8 mouse cellular contexts compared by ENCODE assay signal in genomic region chrX:94635961-94636563, GRCm38 (mm10). TPM values are rescaled to one million over a fixed set of nuclear protein-coding genes. Genes with fewer than 3 reads are reported as not detected.
DNase-seq lines count a peak whose midpoint lies in the region; ATAC-seq and TF ChIP-seq lines count a peak whose summit lies in the region.

Gene Gspt2 (plus strand): TSS chrX:94636069.

- DNase-seq in ES-CJ7 (ENCODE audit: low read depth, low spot score): peak; percentile 85
- DNase-seq in brain, embryonic 18.5 days (ENCODE audit: low read depth, low spot score): peak; percentile 42
- peak; percentile 74 for DNase-seq in forebrain, embryonic 11.5 days (ENCODE audit: low spot score)
- peak; percentile 15 for DNase-seq in heart, postnatal 0 days (ENCODE audit: low spot score)
- DNase-seq in kidney, postnatal 36 days: peak; percentile 11 to 44
- DNase-seq in yolk sac, embryonic 10.5 days (ENCODE audit: low spot score): peak; percentile 38

- peak within 1 kb of the TSS; percentile 67 for H3K9ac ChIP-seq in forebrain, embryonic 11.5 days (ENCODE audit: low read length)
- H3K9ac ChIP-seq in heart, postnatal 0 days (replicated peaks; ENCODE audit: low read depth, low read length): peak within 1 kb of the TSS; percentile 49
- H3K9ac ChIP-seq in liver, embryonic 16.5 days (ENCODE audit: low read depth, low read length): peak within 1 kb of the TSS; percentile 12; the same call in 1 of the 2 replicates
- peak within 1 kb of the TSS; percentile 80 for H3K9ac ChIP-seq in neural tube, embryonic 13.5 days

- no peak for TF ChIP-seq EP300 in heart, postnatal 0 days (IDR thresholded peaks at IDR 0.05; ENCODE audit: low read depth)

- peaks cover 2% of the 10 kb centered on the region; the same call in 1 of the 2 replicates for H3K27me3 ChIP-seq in forebrain, embryonic 11.5 days (ENCODE audit: control insufficient read depth, insufficient read depth, low read length)
- H3K27me3 ChIP-seq in heart, postnatal 0 days (ENCODE audit: control insufficient read depth, insufficient read depth, low read length): 0 out of 2 replicates have a peak, but pooled peaks cover 7% of the 10 kb centered on the region
- peaks cover 16% of the 10 kb centered on the region for H3K27me3 ChIP-seq in liver, embryonic 16.5 days (ENCODE audit: control insufficient read depth, insufficient read depth, low read depth, low read length)
- peaks cover 4% of the 10 kb centered on the region; the same call in 1 of the 2 replicates for H3K27me3 ChIP-seq in neural tube, embryonic 13.5 days

- peak within 1 kb of the TSS; percentile 25; the same call in 1 of the 2 replicates for H3K27ac ChIP-seq in forebrain, embryonic 11.5 days (ENCODE audit: low read depth, low read length)
- no peak within 1 kb of the TSS for H3K27ac ChIP-seq in heart, postnatal 0 days (ENCODE audit: low read depth)
- H3K27ac ChIP-seq in liver, embryonic 16.5 days (ENCODE audit: low read length): no peak within 1 kb of the TSS
- H3K27ac ChIP-seq in neural tube, embryonic 13.5 days (replicated peaks): peak within 1 kb of the TSS; percentile 83

- peak within 1 kb of the TSS; percentile 55 for H3K4me3 ChIP-seq in forebrain, embryonic 11.5 days (ENCODE audit: low read depth, low read length)
- peak within 1 kb of the TSS; percentile 57 for H3K4me3 ChIP-seq in heart, postnatal 0 days (ENCODE audit: low read depth, low read length)
- peak within 1 kb of the TSS; percentile 56 for H3K4me3 ChIP-seq in liver, embryonic 16.5 days (ENCODE audit: low read depth, low read length)
- peak within 1 kb of the TSS; percentile 63 for H3K4me3 ChIP-seq in neural tube, embryonic 13.5 days

- H3K4me2 ChIP-seq in forebrain, embryonic 11.5 days (ENCODE audit: low read depth, low read length, severe bottlenecking): peak within 1 kb of the TSS; percentile 47
- H3K4me2 ChIP-seq in heart, postnatal 0 days (ENCODE audit: low read depth, low read length): peak within 1 kb of the TSS; percentile 76
- peak within 1 kb of the TSS; percentile 48 for H3K4me2 ChIP-seq in liver, embryonic 16.5 days (ENCODE audit: low read depth, low read length)
- H3K4me2 ChIP-seq in neural tube, embryonic 13.5 days: peak within 1 kb of the TSS; percentile 59

- no peaks in the 10 kb centered on the region for H3K9me3 ChIP-seq in forebrain, embryonic 11.5 days (ENCODE audit: control insufficient read depth, low read length)
- H3K9me3 ChIP-seq in heart, postnatal 0 days (replicated peaks; ENCODE audit: control insufficient read depth, low read length): no peaks in the 10 kb centered on the region
- no peaks in the 10 kb centered on the region for H3K9me3 ChIP-seq in liver, embryonic 16.5 days (replicated peaks; ENCODE audit: control insufficient read depth, low read length)
- no peaks in the 10 kb centered on the region for H3K9me3 ChIP-seq in neural tube, embryonic 13.5 days

- TF ChIP-seq CTCF in heart, postnatal 0 days (IDR thresholded peaks at IDR 0.05; ENCODE audit: low read depth): no peak

- H3K4me1 ChIP-seq in forebrain, embryonic 11.5 days (replicated peaks; ENCODE audit: control insufficient read depth, insufficient read depth, low read length): no peaks in the 10 kb centered on the region
- H3K4me1 ChIP-seq in heart, postnatal 0 days (ENCODE audit: control insufficient read depth, insufficient read depth): no peaks in the 10 kb centered on the region
- H3K4me1 ChIP-seq in liver, embryonic 16.5 days (ENCODE audit: control insufficient read depth, low read depth, low read length): no peaks in the 10 kb centered on the region
- H3K4me1 ChIP-seq in neural tube, embryonic 13.5 days (replicated peaks): peaks cover 17% of the 10 kb centered on the region

- peak; percentile 91 for ATAC-seq in forebrain, embryonic 11.5 days (replicated peaks; ENCODE audit: low FRiP score)
- ATAC-seq in heart, postnatal 0 days (ENCODE audit: insufficient read depth, low read depth): peak; percentile 69; the same call in 1 of the 2 replicates
- peak; percentile 41 for ATAC-seq in liver, embryonic 16.5 days (ENCODE audit: low read depth)
- ATAC-seq in neural tube, embryonic 13.5 days (ENCODE audit: low read depth): peak; percentile 96

- WGBS in forebrain, embryonic 11.5 days: 19% methylated on average over 43 of the region's 53 CpGs
- 15% methylated on average over 51 of the region's 53 CpGs for WGBS in heart, postnatal 0 days
- 15% methylated on average over 53 of the region's 53 CpGs for WGBS in liver, embryonic 16.5 days (ENCODE audit: insufficient replicate concordance)
- 17% methylated on average over 49 of the region's 53 CpGs for WGBS in neural tube, embryonic 13.5 days

- no peaks in the 10 kb centered on the region for H3K36me3 ChIP-seq in forebrain, embryonic 11.5 days (ENCODE audit: control insufficient read depth, insufficient read depth, low read length)
- H3K36me3 ChIP-seq in heart, postnatal 0 days (replicated peaks; ENCODE audit: control insufficient read depth, insufficient read depth, low read length): no peaks in the 10 kb centered on the region
- no peaks in the 10 kb centered on the region for H3K36me3 ChIP-seq in liver, embryonic 16.5 days (ENCODE audit: control insufficient read depth, insufficient read depth)
- H3K36me3 ChIP-seq in neural tube, embryonic 13.5 days: no peaks in the 10 kb centered on the region

RNA-seq across cellular contexts. Expression of gene Gspt2, which starts in this region (rescaled TPM):
- polyA plus RNA-seq in forebrain, embryonic 11.5 days (2014; fragmentation: Nextera tagmentation; extraction: Ambion mirVana): 9.8 and 11.3 TPM in 2 replicates
- total RNA-seq in heart, postnatal 0 days (2014; rRNA removed; ENCODE audit: low replicate concordance): 0.27 and 3.4 TPM in 2 replicates
- 1.0 and 1.2 TPM in 2 replicates for polyA plus RNA-seq in heart, postnatal 0 days (2015; fragmentation: Nextera tagmentation; extraction: Ambion mirVana)
- polyA plus RNA-seq in liver, embryonic 16.5 days (2015; fragmentation: Nextera tagmentation; extraction: Ambion mirVana): 0.65 and 0.72 TPM in 2 replicates
- polyA plus RNA-seq in neural tube, embryonic 13.5 days (2015; fragmentation: Nextera tagmentation; extraction: Ambion mirVana): 15.8 and 16.1 TPM in 2 replicates

Comparison
In these comparisons a context has a peak if more than half of its experiments do, and no peak if none do; other contexts are left out.
1. Peak in ATAC-seq, H3K4me3 ChIP-seq, H3K9ac ChIP-seq and H3K4me2 ChIP-seq in liver, embryonic 16.5 days; RNA of the gene not detected or under 1 TPM.
2. DNase-seq: peak in every context shown above with its lines; median percentile 85 in ES-CJ7; 74 in forebrain, embryonic 11.5 days; 42 in brain, embryonic 18.5 days; 38 in yolk sac, embryonic 10.5 days; 28 in kidney, postnatal 36 days; 15 in heart, postnatal 0 days.
3. ATAC-seq: peak in every context shown above with its lines; median percentile 96 in neural tube, embryonic 13.5 days; 91 in forebrain, embryonic 11.5 days; 69 in heart, postnatal 0 days; 41 in liver, embryonic 16.5 days.
4. H3K27ac ChIP-seq: peak in forebrain, embryonic 11.5 days (single experiment) and neural tube, embryonic 13.5 days (single experiment); none in heart, postnatal 0 days (single experiment) and liver, embryonic 16.5 days (single experiment).
5. H3K9ac ChIP-seq: peak in every context shown above with its lines; median percentile 80 in neural tube, embryonic 13.5 days; 67 in forebrain, embryonic 11.5 days; 49 in heart, postnatal 0 days; 12 in liver, embryonic 16.5 days.
6. Peak in every context shown above with its lines, with median percentiles within 50 percentile points of each other: H3K4me2 ChIP-seq and H3K4me3 ChIP-seq.